Mouse (Mus musculus) embryonic fibroblast, embryonic 13.5 days (primary cell): ENCODE measurements at regions not wholly inside any gene's neighbourhood (a gene's known extent, or its start where the extent isn't known, plus 50 kb on each side); places are given as distances from the start of the nearest gene placed in this dataset.

Experiments
- CTCF ChIP-seq: IDR thresholded peaks from 2 replicates; pipeline ENCODE4 v1.5.1; 2011; ENCODE audit warnings: mild to moderate bottlenecking, control low read depth, low read length, moderate library complexity, borderline replicate concordance; ENCODE audit not compliant: insufficient read depth
- POLR2A ChIP-seq: IDR thresholded peaks from 2 replicates; pipeline ENCODE4 v1.6.1; 2011; ENCODE audit warnings: low read depth, mild to moderate bottlenecking, control low read depth, low read length, moderate library complexity

DNA sequence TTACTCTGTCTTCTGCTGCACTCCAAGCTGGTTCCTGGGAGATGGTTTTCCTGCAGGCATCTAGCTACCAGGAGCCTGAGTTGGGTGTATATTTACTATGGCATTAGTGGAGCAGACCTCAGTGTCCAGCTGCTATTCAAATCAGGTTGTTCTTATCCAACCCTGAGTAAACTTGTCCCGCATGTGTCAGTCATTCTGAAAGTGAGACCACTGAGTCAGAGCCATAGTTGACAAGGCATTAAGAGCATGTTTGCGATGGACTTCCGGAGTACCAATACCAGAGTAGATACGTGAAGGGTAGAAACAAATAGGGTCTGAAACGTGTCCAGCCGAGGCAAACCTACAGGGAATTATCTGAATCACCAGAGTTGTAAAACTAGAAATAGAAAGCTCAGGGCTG lies 520.6 kb downstream of the Defb40 start:
- TF ChIP-seq POLR2A: no peak
- TF ChIP-seq CTCF: no peak
